ENCODE assay signal across 28 mouse cellular contexts in genomic region chr7:90319446-90319845, GRCm38 (mm10). TPM values are rescaled to one million over a fixed set of nuclear protein-coding genes. Genes with fewer than 3 reads are reported as not detected.
DNase-seq lines count a peak whose midpoint lies in the region; ATAC-seq and TF ChIP-seq lines count a peak whose summit lies in the region.
"Had no signal": no experiment of that assay in that cellular context is flagged by ENCODE, and none has a peak within 500 bp of the region (broad histone marks: within the 10 kb centered on the region; RNA-seq: fewer than 3 reads in every experiment).

No protein-coding gene starts in this region.

- H3K4me2 ChIP-seq in midbrain, embryonic 11.5 days = no peak overlapping the region
- no peak overlapping the region for H3K4me2 ChIP-seq in stomach, postnatal 0 days (replicated peaks; ENCODE audit: low read depth)
- H3K4me2 ChIP-seq: embryonic facial prominence, embryonic 12.5 days; forebrain, embryonic 12.5 days had no signal

- TF ChIP-seq POLR2A in embryonic fibroblast, embryonic 13.5 days (IDR thresholded peaks at IDR 0.05; ENCODE audit: low read depth, low read length) = no peak

- H3K4me3 ChIP-seq in midbrain, embryonic 11.5 days (ENCODE audit: low read depth, low read length) = no peak overlapping the region
- H3K4me3 ChIP-seq in midbrain, embryonic 10.5 days = no peak overlapping the region
- no peak overlapping the region for H3K4me3 ChIP-seq in embryonic fibroblast, embryonic 13.5 days (ENCODE audit: insufficient read depth, low read length)
- no peak overlapping the region for H3K4me3 ChIP-seq in stomach, postnatal 0 days (ENCODE audit: low read depth, low read length)
- H3K4me3 ChIP-seq: embryonic facial prominence, embryonic 10.5 days; embryonic facial prominence, embryonic 12.5 days; erythroblast, embryonic 14.5 days; forebrain, embryonic 10.5 days; forebrain, embryonic 12.5 days had no signal

- H3K36me3 ChIP-seq in midbrain, embryonic 11.5 days (ENCODE audit: control insufficient read depth, insufficient read depth, low read length) = no peaks in the 10 kb centered on the region
- no peaks in the 10 kb centered on the region for H3K36me3 ChIP-seq in midbrain, embryonic 10.5 days
- no peaks in the 10 kb centered on the region for H3K36me3 ChIP-seq in stomach, postnatal 0 days (ENCODE audit: control insufficient read depth, insufficient read depth, low read length)
- H3K36me3 ChIP-seq: embryonic facial prominence, embryonic 10.5 days; embryonic facial prominence, embryonic 12.5 days; forebrain, embryonic 10.5 days; forebrain, embryonic 12.5 days; G1E had no signal

- peak; percentile 85 for DNase-seq in midbrain, embryonic 11.5 days (ENCODE audit: low spot score, missing footprints)
- no peak for DNase-seq in midbrain, embryonic 10.5 days (ENCODE audit: low spot score)
- DNase-seq in stomach, postnatal 0 days (ENCODE audit: low spot score) = no peak
- no peak for DNase-seq in left cerebral cortex, adult 9 months (ENCODE audit: low spot score in 2 of 2)
- DNase-seq: adrenal gland, adult 8-10 months; adrenal gland, postnatal 14 days; adrenal gland, postnatal 36 days; B cell, adult 2 months; cerebellum, adult 11-12 months; cerebellum, adult 2 months; cerebellum, adult 9-10 months; cerebellum, postnatal 10 days; cerebellum, postnatal 25 days had no signal

- H3K27ac ChIP-seq in midbrain, embryonic 11.5 days (ENCODE audit: low read depth, low read length) = no peak overlapping the region
- H3K27ac ChIP-seq in midbrain, embryonic 10.5 days (replicated peaks) = no peak overlapping the region
- peak overlapping the region; percentile 31; the same call in 1 of the 2 replicates for H3K27ac ChIP-seq in embryonic fibroblast, embryonic 13.5 days (ENCODE audit: insufficient read depth, low read length)
- no peak overlapping the region for H3K27ac ChIP-seq in stomach, postnatal 0 days (replicated peaks)
- H3K27ac ChIP-seq: embryonic facial prominence, embryonic 10.5 days; embryonic facial prominence, embryonic 12.5 days; forebrain, embryonic 10.5 days; forebrain, embryonic 12.5 days had no signal

- no peaks in the 10 kb centered on the region for H3K4me1 ChIP-seq in midbrain, embryonic 11.5 days (ENCODE audit: control insufficient read depth, insufficient read depth, low read length)
- H3K4me1 ChIP-seq in midbrain, embryonic 10.5 days = peaks cover 14% of the 10 kb centered on the region
- H3K4me1 ChIP-seq in embryonic fibroblast, embryonic 13.5 days (ENCODE audit: control insufficient read depth, insufficient read depth, low read length) = peaks cover 4% of the 10 kb centered on the region
- no peaks in the 10 kb centered on the region for H3K4me1 ChIP-seq in stomach, postnatal 0 days (replicated peaks; ENCODE audit: control insufficient read depth, insufficient read depth)
- H3K4me1 ChIP-seq: embryonic facial prominence, embryonic 10.5 days; embryonic facial prominence, embryonic 12.5 days; forebrain, embryonic 12.5 days had no signal

- 91% methylated on average over 1 of the region's 1 CpGs for WGBS in midbrain, embryonic 11.5 days
- WGBS in midbrain, embryonic 10.5 days = 98% methylated on average over 1 of the region's 1 CpGs
- 79% methylated on average over 1 of the region's 1 CpGs for WGBS in stomach, postnatal 0 days

- H3K27me3 ChIP-seq in midbrain, embryonic 11.5 days (ENCODE audit: control insufficient read depth, insufficient read depth, low read length) = no peaks in the 10 kb centered on the region
- H3K27me3 ChIP-seq in midbrain, embryonic 10.5 days (ENCODE audit: low read depth, poor library complexity, severe bottlenecking) = no peaks in the 10 kb centered on the region
- no peaks in the 10 kb centered on the region for H3K27me3 ChIP-seq in stomach, postnatal 0 days (ENCODE audit: control insufficient read depth, insufficient read depth, low read length)
- H3K27me3 ChIP-seq: CH12.LX; embryonic facial prominence, embryonic 12.5 days; forebrain, embryonic 12.5 days; Patski had no signal

- no peak for TF ChIP-seq EP300 in stomach, postnatal 0 days (optimal IDR thresholded peaks at IDR 0.05)

- no peak for TF ChIP-seq CTCF in embryonic fibroblast, embryonic 13.5 days (IDR thresholded peaks at IDR 0.05; ENCODE audit: borderline replicate concordance, insufficient read depth, low read length)
- TF ChIP-seq CTCF in stomach, postnatal 0 days (IDR thresholded peaks at IDR 0.05; ENCODE audit: low read depth) = no peak

- no peak for ATAC-seq in midbrain, embryonic 11.5 days (ENCODE audit: low FRiP score)
- ATAC-seq in stomach, postnatal 0 days (ENCODE audit: low FRiP score, low TSS enrichment) = peak; percentile 47; the same call in 1 of the 2 replicates
- ATAC-seq: activated CD4-positive, CD25-positive, alpha-beta regulatory T cell, adult 4 months; CD4-positive, CD25-positive, alpha-beta regulatory T cell, adult 4 months; forebrain, embryonic 14.5 days; forebrain, embryonic 16.5 days; Patski had no signal

- no peak overlapping the region for H3K9ac ChIP-seq in midbrain, embryonic 11.5 days (ENCODE audit: low read length)
- no peak overlapping the region for H3K9ac ChIP-seq in stomach, postnatal 0 days (ENCODE audit: low read length)
- H3K9ac ChIP-seq: embryonic facial prominence, embryonic 12.5 days; forebrain, embryonic 12.5 days had no signal

- H3K9me3 ChIP-seq in midbrain, embryonic 11.5 days (ENCODE audit: control insufficient read depth, low read length) = no peaks in the 10 kb centered on the region
- no peaks in the 10 kb centered on the region for H3K9me3 ChIP-seq in midbrain, embryonic 10.5 days (replicated peaks)
- no peaks in the 10 kb centered on the region for H3K9me3 ChIP-seq in stomach, postnatal 0 days (ENCODE audit: control insufficient read depth, low read length)
- H3K9me3 ChIP-seq: embryonic facial prominence, embryonic 10.5 days; embryonic facial prominence, embryonic 12.5 days; forebrain, embryonic 10.5 days; forebrain, embryonic 12.5 days; G1E had no signal

RNA-seq across cellular contexts. Expression of gene Sytl2, which starts 17.4 kb away (rescaled TPM):
- 3.8 and 4.7 TPM in 2 replicates for polyA plus RNA-seq in midbrain, embryonic 11.5 days (2014; fragmentation: Nextera tagmentation; extraction: Ambion mirVana)
- 3.8 and 4.3 TPM in 2 replicates for polyA plus RNA-seq in midbrain, embryonic 10.5 days (2016; fragmentation: Nextera tagmentation; extraction: Ambion mirVana)
- polyA plus RNA-seq in embryonic fibroblast, embryonic 13.5 days (2011; ENCODE audit: insufficient read length, low read depth, missing spikeins) = 31.1 and 41.3 TPM in 2 replicates
- 31.0 and 32.3 TPM in 2 replicates for polyA plus RNA-seq in stomach, postnatal 0 days (2015; fragmentation: Nextera tagmentation; extraction: Ambion mirVana)
- polyA plus RNA-seq: G1E had no signal

RNA-seq across cellular contexts. Expression of gene Ccdc83, which starts 53.9 kb away (rescaled TPM):
- 0.11 TPM in 1 of 2 replicates, not detected in the other for polyA plus RNA-seq in midbrain, embryonic 11.5 days (2014; fragmentation: Nextera tagmentation; extraction: Ambion mirVana)
- not detected in 2 replicates for polyA plus RNA-seq in midbrain, embryonic 10.5 days (2016; fragmentation: Nextera tagmentation; extraction: Ambion mirVana)
- not detected in 2 replicates for polyA plus RNA-seq in embryonic fibroblast, embryonic 13.5 days (2011; ENCODE audit: insufficient read length, low read depth, missing spikeins)
- 0.11 TPM in 1 of 2 replicates, not detected in the other for polyA plus RNA-seq in stomach, postnatal 0 days (2015; fragmentation: Nextera tagmentation; extraction: Ambion mirVana)
- polyA plus RNA-seq: CD4-positive, CD25-positive, alpha-beta regulatory T cell, adult 4 months; cerebellum, adult 2 months; cortical plate, adult 2 months; embryonic facial prominence, embryonic 10.5 days; embryonic facial prominence, embryonic 12.5 days; embryonic facial prominence, embryonic 14.5 days; erythroblast, embryonic 14.5 days; forebrain, embryonic 10.5 days; forebrain, embryonic 12.5 days; forebrain, embryonic 14.5 days; forebrain, embryonic 16.5 days; G1E; Patski had no signal
